Mouse (Mus musculus): ENCODE data around the gene Rac2.

Rac2 gene

DNA sequence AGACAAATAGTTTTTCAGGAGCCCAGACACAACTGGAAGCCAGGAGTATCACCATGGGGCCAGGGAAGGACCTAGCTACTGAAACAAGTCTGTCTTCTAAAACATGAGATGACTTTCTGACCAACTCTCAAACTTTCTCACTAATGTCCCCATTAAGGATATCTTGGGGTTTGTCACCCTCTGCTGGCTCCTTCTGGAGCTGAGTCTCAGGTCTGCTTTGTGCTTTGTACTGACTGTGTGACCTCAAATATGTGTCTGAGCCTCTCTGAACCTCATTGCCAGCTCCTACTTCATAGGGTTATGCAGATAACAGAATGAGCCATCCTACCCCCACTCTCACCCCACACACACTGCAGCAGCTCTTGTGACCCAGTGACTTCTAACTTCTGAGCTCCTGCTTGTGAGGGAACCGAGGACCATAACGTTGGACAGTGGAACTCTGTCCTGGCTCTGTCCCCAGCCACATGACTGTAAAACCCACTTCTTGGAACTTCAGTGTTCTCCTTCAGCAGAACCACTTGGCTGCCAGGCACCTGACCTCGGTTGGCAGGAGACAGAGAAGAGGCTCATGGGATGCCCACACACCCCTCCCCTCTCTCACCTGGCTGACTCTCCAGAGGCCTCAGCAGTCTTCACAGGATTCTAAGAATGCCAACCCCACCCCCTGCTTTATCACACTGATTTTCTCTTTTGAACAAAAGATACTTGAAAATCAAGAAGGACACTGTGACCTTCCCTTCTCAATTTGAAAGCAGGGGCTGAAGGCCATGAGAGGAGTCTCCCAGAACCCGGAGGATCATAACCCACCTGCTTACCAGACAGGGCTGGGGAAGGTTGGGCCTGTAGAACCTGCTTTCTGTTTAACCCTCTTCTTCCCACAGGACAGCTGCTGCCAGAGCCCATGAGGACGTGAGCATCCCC, 24.9 kb downstream of the Rac2 start:
- peak; percentile 29 for DNase-seq (ENCODE audit: low spot score)

DNA sequence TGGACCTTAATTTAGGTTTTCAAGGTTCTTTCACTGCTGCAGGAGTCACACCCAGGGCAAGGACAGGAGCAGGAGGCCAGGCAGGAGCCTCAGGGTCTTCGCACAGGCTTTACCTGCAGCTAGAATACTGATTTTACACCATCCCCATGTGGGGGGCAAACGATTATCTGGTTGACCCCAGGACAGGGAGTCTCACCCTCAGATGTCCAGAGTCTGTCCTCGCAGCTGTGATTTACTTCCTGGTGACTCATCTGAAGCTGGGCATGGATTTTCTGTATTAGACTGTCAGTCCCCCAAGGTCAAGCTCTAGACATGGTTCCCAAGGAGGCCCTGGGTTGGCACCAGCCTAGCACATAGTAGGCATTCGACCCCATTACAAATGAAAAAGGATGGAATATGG, 26.5 kb downstream of the Rac2 start:
- no peak for DNase-seq (ENCODE audit: low spot score)

GRCm38 (mm10) chr15:78544561-78545001, 28.0 kb downstream of the Rac2 start, which contains the start of gene Sstr3:
Gene Sstr3, minus strand, starts transcription at chr15:78544685.
- peak; percentile 28 for DNase-seq (ENCODE audit: low spot score)

- no peak for DNase-seq (ENCODE audit: low spot score)
These were observed 28.5 kb downstream of the Rac2 start for GRCm38 (mm10) chr15:78544041-78544440.

DNA sequence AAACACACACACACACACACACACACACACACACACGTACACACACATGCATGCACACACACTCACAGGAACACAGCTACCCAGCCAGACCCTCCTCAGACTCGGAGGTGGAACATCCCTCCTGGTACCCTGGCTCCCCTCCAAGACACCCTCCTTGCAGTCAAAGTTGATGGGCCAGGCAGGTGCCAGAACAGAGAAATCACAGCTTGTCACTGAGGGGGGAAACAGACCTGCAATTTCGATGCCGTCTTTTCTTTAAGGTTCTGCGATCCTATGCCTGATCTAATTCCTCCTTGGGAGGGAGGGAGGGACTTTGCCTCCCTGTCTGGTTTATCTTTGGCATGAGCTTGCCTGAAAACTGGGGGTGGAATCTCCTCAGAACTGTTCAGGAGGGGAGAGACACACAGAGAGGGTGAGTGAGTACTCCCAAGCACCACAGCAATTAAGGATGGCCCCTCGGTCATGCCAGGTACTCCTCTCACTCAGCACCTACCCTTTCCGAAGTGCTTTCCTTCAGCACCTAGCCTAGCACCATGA, 29.7 kb downstream of the Rac2 start:
- no peak for DNase-seq (ENCODE audit: low spot score)

GRCm38 (mm10) chr15:78542098-78542766, 30.4 kb downstream of the Rac2 start:
- no peak for DNase-seq (ENCODE audit: low spot score)

DNA sequence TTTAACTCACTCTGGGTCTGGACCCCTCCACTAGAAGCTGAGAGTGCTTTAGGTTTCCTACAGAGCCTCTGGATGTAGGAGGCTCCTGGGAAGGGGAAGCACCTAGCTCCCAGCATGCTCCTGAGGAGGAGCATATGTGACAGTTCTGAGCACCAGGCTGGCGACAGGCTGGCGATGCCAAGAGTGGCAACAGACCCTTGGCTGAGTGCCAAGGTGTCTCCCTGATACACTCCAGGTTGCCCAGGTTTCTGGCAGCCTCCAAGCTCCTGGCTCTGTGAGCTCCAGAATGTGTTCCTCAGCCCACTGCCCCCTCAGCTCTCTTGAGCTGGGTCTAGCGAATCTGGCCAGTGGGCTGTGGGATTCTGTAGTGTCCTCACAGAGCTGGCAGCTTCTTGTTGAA, 31.0 kb downstream of the Rac2 start:
- DNase-seq (ENCODE audit: low spot score), result peak; percentile 37

DNA sequence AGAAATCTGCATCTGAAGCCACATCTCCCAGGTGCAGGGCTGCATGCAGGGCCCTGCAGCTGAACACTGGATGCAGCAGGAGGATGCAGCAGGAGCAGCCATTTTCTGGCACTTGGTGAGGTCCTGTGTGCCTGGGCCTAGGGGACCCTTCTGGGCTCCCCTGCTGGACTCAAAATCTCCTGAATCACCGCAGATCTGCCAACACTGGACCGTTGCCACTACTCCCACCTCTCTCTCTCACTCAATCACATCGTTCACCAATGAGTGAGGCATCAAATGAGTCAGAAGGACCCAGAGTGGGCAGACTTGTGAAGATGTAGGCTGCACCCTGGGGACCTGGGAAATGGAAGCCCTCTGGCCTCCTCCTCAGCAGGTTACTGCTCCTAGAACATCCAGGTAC, 31.5 kb downstream of the Rac2 start:
- DNase-seq (ENCODE audit: low spot score), result no peak

- DNase-seq (ENCODE audit: low spot score), result no peak
These were observed 36.7 kb downstream of the Rac2 start for GRCm38 (mm10) chr15:78535723-78536421.

DNA sequence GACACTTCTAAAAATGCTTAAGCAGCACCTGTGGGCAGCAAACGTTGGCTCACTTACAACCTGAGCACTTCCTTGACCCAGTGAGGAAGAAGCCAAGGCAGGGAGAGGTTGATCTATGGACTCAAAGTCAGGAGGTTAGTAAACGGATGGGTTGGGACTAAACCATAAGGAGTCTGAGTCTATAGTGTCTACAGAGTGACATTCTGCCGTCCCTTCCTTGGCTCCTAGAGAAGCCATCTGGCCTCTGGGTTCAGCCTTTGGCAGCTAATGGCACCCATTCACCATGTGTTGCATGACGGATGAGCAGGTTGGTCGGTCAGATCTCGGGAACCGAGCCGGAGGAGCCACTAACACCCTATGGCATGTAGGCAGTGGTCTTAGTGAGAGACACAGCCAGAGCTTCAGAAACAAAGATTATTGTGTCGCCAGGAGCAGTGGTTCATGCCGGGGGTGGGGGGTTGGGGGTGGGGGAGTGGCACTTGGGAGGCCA, 39.2 kb downstream of the Rac2 start:
- no peak for DNase-seq (ENCODE audit: low spot score)

DNA sequence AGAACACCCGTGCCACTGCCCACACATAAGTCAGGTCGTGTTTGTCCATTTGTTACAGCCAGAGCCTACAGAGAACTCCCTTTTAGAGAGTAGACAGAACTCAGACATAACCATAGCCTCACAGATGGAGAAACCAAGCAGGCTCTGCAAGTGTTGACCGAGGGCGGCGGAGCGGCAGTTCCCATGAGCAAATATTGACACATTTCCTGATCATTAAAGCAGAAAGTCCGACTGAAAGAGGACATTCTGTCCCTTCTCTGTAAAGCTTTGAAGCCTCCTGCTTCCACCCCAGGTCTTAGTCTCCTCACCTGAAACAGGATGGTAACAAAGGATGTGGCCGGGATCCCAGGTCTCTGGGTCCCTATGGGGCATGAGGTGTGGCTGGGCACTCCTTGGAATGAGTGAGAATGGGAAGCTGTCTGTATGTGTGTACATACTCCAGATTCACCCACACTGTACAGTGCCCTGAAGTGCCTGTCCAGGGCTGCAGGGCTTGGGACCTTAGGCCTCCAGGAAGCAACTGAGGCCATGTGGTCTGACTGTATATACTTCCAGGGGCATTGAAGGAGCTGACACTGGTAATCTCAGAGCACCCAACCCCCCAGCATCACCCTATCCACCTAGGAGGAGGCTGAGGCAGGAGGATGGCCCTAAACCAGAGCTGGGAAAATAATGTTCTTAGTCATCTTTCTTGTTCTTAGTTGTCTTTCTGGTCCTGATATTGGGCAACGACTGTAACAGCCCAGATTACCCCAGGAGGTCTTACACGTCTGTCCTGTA, 39.8 kb downstream of the Rac2 start:
- DNase-seq (ENCODE audit: low spot score), result no peak

DNA sequence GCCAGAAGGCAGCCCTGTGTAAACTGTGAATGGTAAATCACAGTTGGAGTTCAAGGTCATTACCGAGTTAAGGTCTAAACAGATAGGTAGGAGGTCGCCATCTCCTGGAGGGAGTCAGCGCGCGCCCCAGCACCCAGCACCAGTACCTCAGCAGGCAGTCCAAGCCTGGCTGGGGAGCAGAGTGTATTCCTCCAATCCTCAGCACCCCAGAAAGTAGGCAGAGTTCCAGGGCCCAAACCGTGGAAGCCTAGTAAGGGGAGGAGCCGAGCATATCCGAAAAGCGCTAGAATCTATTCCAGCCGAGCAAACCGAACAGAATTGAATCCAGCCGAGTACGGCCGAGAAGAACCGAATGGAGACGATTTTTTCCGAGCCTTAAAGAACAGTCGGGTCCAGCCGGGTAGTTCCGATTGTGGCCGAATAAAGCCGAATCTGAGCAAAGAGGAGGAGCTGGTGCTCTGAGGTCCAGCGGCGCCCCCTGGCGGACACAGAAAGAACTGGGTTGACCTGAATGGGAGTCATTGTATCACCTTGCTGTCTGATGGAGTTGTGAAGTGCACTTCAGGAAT, 40.6 kb downstream of the Rac2 start:
- DNase-seq (ENCODE audit: low spot score), result peak; percentile 100

DNA sequence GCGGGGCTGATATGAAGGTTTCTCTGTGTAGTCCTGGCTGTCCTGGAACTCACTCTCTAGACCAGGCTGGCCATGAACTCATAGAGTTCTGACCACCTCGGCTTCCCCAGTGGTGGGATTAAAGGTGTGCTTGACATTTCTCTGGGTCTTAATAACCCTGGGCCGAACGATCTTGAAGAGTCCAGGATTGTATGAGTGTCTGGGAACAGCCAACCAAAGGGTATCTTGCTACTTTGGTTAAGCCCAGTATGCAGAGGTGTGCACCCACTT, 41.2 kb downstream of the Rac2 start:
- DNase-seq (ENCODE audit: low spot score), result no peak

DNA sequence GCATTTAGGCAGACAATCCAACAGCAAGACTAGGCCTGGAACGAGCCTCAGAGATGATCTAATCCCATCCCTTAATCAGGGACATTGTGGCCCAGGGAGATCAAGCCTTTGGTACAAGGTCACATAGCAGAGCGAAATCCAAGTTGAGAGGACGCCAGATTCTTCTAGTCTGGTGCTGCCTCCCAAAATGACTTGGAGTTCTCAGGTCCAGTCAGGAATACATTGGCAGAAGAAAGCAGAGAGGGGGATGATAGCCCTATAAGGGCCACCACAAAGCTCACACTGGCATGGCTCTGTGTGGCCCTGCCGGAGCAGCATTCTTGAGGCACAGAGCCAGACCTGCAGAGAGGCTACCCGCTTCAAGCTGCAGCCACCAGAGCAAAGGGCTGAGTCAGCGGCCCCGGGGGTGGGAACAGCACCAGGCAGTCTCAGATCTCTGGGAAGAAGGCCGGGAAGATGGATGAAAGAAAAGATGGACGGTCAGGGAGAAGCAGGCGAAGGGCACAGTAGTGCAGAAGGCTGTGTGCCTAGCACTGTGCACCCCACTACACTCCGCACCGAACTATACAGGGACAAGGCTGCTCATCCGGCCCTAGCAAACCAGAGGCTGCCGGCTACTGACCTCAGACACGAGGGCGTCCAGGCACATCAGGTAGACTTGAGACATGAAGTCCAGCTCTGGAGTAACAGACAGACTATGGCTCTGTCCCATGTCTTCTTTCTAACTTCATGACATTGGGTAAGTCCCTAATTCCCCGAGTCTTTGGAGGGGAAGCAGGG, 41.7 kb downstream of the Rac2 start, which contains the start of gene C1qtnf6:
Gene C1qtnf6 (minus strand): TSS at position 746 of the 780 bp plus-strand sequence.
- no peak for DNase-seq (ENCODE audit: low spot score)

DNA sequence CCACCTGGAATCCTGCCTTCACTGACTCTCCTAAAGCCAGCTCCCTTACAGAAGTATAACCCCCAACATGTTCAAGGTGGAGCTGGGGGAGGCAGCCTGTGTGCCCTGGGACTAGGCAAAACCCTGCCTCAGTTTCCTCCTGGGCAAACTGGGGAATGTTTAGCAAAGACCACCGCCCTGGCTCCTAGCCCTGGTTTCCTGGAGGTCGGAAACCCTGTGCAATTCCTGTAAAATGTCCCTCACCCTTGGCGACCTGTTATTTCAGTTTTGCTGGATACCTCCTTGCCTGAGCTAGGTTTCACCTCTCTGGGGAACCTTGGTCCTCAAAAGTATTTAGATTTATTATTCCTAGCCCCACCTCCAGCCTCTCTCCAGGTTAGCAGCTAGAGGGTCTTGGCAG, 42.4 kb downstream of the Rac2 start:
- no peak for DNase-seq (ENCODE audit: low spot score)

DNA sequence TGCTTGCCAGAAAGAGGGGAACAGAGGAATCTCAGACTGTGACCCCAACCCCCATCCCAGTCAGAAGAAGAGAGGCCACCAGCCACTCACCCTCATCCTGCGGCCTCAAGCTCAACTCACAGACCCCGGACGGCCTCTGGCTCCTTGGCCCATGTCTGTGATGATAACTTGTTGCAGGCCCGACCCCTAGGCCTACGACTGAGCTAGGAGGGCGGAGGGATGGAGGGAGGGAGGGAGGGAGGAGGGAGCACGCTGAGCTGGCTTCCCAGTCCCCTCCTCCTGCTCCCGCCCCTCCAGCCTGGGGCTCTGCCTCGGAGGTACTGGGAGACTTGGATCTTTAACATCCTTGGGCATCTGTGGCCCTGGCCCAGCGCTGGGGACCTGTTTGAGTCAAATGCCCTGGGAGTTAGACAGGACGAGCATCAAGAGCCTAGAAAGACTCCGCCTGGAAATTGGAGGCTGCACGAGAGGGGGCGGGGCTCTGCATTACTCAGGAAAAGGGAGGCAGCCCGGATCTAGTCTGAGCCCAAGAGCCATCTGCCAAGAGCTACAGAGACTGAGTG, 43.1 kb downstream of the Rac2 start:
- DNase-seq (ENCODE audit: low spot score), result peak; percentile 79

DNA sequence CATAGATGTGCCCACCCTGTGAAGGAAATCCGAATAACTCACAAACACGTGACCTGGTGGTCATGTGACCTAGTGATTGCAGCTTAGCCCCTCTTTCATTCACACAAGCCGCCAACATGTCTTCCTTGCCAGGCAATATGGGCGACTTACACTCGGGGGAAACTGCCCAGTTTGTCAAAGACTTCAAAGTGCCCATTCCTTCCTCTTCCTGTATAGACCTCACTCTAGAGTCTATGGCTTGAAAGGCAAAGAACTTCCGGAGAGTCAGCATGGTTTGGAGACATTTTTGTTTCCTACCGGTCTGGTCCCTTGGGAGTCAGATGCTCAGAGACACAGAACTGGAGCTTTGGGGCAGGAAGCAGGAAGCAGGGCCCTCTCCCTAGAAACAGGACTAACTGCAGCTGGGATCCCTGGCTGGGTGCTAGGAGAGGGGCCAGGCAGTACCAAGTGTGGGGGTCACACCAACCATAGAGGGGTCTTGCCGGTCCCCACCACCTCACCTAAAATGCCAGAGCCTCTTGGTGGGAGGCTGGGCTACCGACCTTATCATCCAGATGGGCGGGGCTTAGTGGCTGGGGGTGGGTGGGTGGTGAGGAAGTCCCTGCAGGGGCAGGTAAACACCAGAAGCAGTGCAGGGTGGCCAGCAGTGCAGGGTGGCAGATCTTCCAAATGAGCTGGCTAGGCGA, 43.7 kb downstream of the Rac2 start:
- no peak for DNase-seq (ENCODE audit: low spot score)

GRCm38 (mm10) chr15:78527973-78528372, 44.6 kb downstream of the Rac2 start:
- DNase-seq (ENCODE audit: low spot score), result peak; percentile 74

DNA sequence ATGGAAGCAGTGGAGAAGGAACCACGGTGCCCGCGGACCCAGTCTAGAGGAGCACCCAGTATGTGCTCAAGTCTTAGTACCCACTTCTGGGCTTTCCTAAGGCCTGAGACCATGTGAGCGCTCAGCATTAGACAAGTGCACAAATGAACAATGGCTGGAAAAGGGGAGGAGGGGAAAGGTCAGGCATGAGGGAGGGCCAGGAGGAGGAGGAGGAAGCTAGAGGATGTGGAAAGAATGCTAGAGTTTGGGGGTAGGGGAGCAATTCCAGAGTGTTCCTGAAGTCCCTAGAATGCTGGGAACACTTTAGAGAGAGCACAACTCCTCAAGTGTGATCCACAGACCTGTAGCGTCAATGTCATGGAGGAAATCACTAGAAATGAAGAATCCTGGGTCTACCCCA, 48.4 kb downstream of the Rac2 start:
- DNase-seq (ENCODE audit: low spot score), result no peak

All from layer of hippocampus, adult 11-12 months (tissue).